Mouse (Mus musculus) midbrain, embryonic 13.5 days (tissue): Measurements from ENCODE around the gene Slc25a23. TPM values are rescaled to one million over a fixed set of nuclear protein-coding genes. Genes with fewer than 3 reads are reported as not detected.

Experiments
- ATAC-seq: fragments of 200-750 bp; cut with Nextera tagmentation; 2 replicates; pipeline ENCODE4 v1.8.0; 2017; ENCODE audit warnings: mild to moderate bottlenecking, moderate TSS enrichment, moderate library complexity
- H3K27ac ChIP-seq: fragments of 300-500 bp; sonication (generic); 2 replicates; pipeline ENCODE4 v1.5.1; 2015; ENCODE audit warnings: inconsistent platforms, mild to moderate bottlenecking, moderate library complexity
- H3K27me3 ChIP-seq: fragments of 300-500 bp; sonication (generic); 2 replicates; pipeline ENCODE4 v1.6.1; 2015; ENCODE audit warnings: mild to moderate bottlenecking, inconsistent platforms
- H3K36me3 ChIP-seq: fragments of 300-500 bp; sonication (generic); 2 replicates; pipeline ENCODE4 v1.6.1; 2015; ENCODE audit warnings: mild to moderate bottlenecking, inconsistent platforms
- H3K4me1 ChIP-seq: fragments of 300-500 bp; sonication (generic); replicated peaks from 2 replicates; pipeline ENCODE4 v1.6.1; 2015; ENCODE audit warnings: inconsistent platforms
- H3K4me2 ChIP-seq: fragments of 300-500 bp; sonication (generic); replicated peaks from 2 replicates; pipeline ENCODE4 v1.6.1; 2015; ENCODE audit warnings: moderate library complexity, mild to moderate bottlenecking, inconsistent platforms
- H3K4me3 ChIP-seq: fragments of 300-500 bp; sonication (generic); replicated peaks from 2 replicates; pipeline ENCODE4 v1.5.1; 2015; ENCODE audit warnings: mild to moderate bottlenecking, inconsistent platforms
- H3K9ac ChIP-seq: fragments of 300-500 bp; sonication (generic); replicated peaks from 2 replicates; pipeline ENCODE4 v1.6.1; 2015; ENCODE audit warnings: mild to moderate bottlenecking, inconsistent platforms
- H3K9me3 ChIP-seq: fragments of 300-500 bp; sonication (generic); 2 replicates; pipeline ENCODE4 v1.6.1; 2016; ENCODE audit warnings: mild to moderate bottlenecking, inconsistent platforms
- WGBS: fragments of 180-500 bp; shearing (Covaris S2); methylation state at CpG from one replicate; pipeline ENCODE4 v1.1.7; 2015; 5-methylcytosine and 5-hydroxymethylcytosine counted together
- polyA plus RNA-seq: library from polyadenylated mRNA; unstranded; fragments of >200 nt; fragmentation: Nextera tagmentation; extraction: Ambion mirVana; gene quantifications from 2 replicates; pipeline ENCODE4 v1.2.1, GENCODE M21; 2015

Slc25a23 gene
- 24.3 and 26.9 TPM in 2 replicates for polyA plus RNA-seq

DNA sequence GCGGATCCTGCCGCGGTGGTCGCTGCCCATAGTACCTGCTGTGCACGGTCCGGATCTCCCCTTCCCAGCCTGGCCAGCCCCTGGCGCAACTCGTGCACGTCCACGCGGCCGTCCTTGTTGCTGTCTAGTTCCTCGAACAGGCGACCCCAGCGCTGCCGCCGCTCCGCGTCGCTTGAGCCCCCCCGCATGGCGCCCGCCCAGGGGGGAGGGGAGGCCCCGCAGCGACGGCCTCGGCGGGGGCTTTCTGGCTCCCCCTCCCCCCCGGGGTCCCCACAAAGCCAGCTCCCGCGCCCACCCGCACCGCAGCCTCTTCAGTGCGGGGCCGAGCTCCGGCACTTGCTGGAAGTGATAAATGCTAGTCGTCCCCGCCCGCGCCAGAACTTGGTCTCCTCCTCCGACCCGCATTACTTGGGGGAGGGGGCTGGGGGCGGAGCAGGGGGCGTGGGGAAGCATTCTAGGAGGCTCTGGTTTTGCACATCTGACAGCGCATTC, at the start of gene Slc25a23:
Gene Slc25a23 (minus strand): TSS at position 378 of the 492 bp plus-strand sequence.
- H3K4me2 ChIP-seq, result peak within 1 kb of the TSS; percentile 74
- peak within 1 kb of the TSS; percentile 89 for H3K4me3 ChIP-seq
- peak within 1 kb of the TSS; percentile 85 for H3K27ac ChIP-seq
- H3K4me1 ChIP-seq, result peaks cover 29% of the 10 kb centered on the region
- H3K27me3 ChIP-seq, result peaks cover 34% of the 10 kb centered on the region
- peaks cover 27% of the 10 kb centered on the region for H3K36me3 ChIP-seq
- peak within 1 kb of the TSS; percentile 85 for H3K9ac ChIP-seq
- under 1% methylated on average over 38 of the region's 45 CpGs for WGBS
- no peaks in the 10 kb centered on the region for H3K9me3 ChIP-seq
- peak; percentile 74 for ATAC-seq

DNA sequence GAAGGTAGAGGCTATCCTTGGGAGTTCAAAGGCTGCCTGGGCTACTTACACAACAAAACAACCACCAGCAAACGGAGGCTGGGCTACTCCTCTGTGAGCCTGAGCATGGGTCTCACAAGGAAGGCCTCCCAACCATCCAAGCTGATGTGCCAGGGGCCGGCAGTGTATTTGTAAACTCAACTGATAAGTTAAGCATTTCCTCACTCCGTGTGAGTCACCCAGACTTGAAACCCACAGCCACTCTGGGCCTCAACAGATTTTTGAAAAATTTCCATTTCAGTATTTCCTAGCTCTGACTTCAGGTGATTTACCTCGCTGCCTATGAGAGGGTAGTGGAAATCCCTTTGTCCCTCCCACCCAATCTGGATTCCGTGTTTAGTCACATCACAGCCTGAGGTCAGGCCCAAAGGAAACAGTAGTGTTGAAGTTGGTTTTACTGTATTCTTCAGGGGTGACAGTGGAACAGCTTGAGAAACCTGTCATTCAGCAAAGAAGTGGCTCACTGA, 49.1 kb upstream of the Slc25a23 start:
- ATAC-seq, result no peak
- H3K36me3 ChIP-seq, result no peaks in the 10 kb centered on the region
- no peak overlapping the region for H3K27ac ChIP-seq
- H3K4me1 ChIP-seq, result peaks cover 29% of the 10 kb centered on the region
- no peaks in the 10 kb centered on the region for H3K27me3 ChIP-seq
- 63% methylated on average over 5 of the region's 5 CpGs for WGBS
- H3K4me3 ChIP-seq, result no peak overlapping the region
- no peak overlapping the region for H3K4me2 ChIP-seq
- no peak overlapping the region for H3K9ac ChIP-seq
- H3K9me3 ChIP-seq, result no peaks in the 10 kb centered on the region

DNA sequence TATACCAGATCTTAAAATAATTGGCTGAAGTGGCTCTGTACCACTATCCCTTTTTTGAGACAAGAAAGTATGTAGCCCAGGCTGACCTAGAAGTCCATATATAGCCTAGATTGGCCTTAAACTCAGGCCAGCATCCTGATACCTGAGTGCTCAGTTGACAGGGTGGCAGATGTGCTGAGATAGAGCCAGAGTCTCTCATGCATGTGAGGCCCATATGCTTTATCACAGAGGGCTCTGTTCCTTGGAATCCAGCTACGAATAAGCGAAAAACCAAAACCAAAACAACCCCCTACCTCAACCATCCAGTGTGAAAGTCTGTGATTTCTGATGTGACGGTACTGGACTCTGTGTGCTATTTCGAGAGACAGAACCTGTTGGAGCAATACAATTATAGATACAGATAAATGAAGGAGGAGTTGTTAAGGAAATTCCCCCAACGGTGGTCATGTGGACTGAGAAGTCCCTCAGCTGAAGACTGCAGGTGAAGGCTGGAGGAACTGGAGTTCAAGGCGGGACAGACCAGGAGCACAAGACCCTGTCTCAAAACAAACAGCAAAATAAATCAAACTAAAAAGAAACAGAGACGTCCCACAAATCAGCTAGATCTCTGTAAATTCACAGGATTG, 48.5 kb upstream of the Slc25a23 start:
- no peaks in the 10 kb centered on the region for H3K27me3 ChIP-seq
- no peak overlapping the region for H3K4me3 ChIP-seq
- H3K4me1 ChIP-seq, result peaks cover 29% of the 10 kb centered on the region
- H3K27ac ChIP-seq, result no peak overlapping the region
- 86% methylated on average over 7 of the region's 7 CpGs for WGBS
- no peak overlapping the region for H3K9ac ChIP-seq
- no peak overlapping the region for H3K4me2 ChIP-seq
- ATAC-seq, result no peak
- H3K36me3 ChIP-seq, result no peaks in the 10 kb centered on the region
- H3K9me3 ChIP-seq, result no peaks in the 10 kb centered on the region

DNA sequence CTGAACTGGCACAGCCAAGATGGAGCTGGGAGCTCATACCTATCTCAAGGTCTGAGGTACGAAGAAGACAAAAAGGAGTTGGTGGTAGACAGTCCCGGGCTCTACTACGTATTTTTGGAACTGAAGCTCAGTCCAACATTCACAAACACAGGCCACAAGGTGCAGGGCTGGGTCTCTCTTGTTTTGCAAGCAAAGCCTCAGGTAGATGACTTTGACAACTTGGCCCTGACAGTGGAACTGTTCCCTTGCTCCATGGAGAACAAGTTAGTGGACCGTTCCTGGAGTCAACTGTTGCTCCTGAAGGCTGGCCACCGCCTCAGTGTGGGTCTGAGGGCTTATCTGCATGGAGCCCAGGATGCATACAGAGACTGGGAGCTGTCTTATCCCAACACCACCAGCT, 47.4 kb upstream of the Slc25a23 start:
- no peak for ATAC-seq
- no peak overlapping the region for H3K9ac ChIP-seq
- H3K4me1 ChIP-seq, result peaks cover 29% of the 10 kb centered on the region
- H3K4me3 ChIP-seq, result no peak overlapping the region
- no peaks in the 10 kb centered on the region for H3K9me3 ChIP-seq
- H3K27ac ChIP-seq, result no peak overlapping the region
- H3K4me2 ChIP-seq, result 0 out of 2 replicates have a peak overlapping the region, but pooled peaks have one; percentile 8
- H3K36me3 ChIP-seq, result no peaks in the 10 kb centered on the region
- no peaks in the 10 kb centered on the region for H3K27me3 ChIP-seq
- 94% methylated on average over 5 of the region's 5 CpGs for WGBS

DNA sequence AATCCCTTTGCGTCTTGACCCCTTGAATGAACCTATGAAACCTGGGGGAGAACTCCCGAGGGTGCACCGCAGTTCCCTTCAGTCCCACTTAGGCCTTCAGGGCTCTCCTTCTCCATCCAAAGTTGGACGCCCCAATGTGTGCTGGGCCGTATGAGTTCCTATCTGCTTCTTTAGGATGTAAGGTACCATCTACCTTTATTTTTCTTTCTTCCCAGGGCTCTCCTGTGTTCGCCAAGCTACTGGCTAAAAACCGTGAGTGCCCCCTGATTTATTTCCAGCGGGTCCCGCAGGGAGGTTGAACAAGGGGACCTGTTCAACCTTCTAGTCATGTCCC, 46.3 kb upstream of the Slc25a23 start:
- Histone ChIP-seq H3K9me3 (no peaks in the 10 kb centered on the region), H3K27me3 (no peaks in the 10 kb centered on the region), H3K36me3 (no peaks in the 10 kb centered on the region), H3K9ac (peak overlapping the region; percentile 81), H3K4me3 (peak overlapping the region; percentile 61), H3K4me2 (peak overlapping the region; percentile 90), H3K4me1 (peaks cover 29% of the 10 kb centered on the region), H3K27ac (no peak overlapping the region)
- WGBS, result 6% methylated on average over 9 of the region's 9 CpGs
- no peak for ATAC-seq

DNA sequence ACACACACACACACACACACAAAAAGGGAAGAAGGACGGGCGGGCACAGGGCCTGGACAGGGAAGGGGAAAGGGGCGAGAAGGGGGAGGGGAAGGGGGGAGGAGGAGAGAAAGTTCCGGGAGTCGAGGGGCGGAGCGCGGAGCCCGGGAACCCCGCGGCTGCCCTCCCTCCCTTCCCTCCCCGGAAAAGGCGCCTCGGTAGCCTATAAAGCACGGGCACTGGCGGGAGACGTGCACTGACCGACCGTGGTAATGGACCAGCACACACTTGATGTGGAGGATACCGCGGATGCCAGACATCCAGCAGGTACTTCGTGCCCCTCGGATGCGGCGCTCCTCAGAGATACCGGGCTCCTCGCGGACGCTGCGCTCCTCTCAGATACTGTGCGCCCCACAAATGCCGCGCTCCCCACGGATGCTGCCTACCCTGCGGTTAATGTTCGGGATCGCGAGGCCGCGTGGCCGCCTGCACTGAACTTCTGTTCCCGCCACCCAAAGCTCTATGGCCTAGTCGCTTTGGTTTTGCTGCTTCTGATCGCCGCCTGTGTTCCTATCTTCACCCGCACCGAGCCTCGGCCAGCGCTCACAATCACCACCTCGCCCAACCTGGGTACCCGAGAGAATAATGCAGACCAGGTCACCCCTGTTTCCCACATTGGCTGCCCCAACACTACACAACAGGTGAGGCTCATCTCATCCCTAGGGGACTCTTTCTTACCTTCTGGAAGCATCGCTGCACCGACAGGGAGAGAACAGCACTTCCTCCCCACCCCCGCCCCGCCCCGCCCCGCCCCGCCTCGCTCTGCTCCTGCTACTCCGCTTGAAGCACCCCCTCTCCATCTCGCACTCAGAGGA, 45.7 kb upstream of the Slc25a23 start, which contains the start of gene Tnfsf9:
Gene Tnfsf9 (plus strand): TSS at position 145 of the 854 bp plus-strand sequence.
- H3K4me3 ChIP-seq, result peak within 1 kb of the TSS; percentile 61
- under 1% methylated on average over 59 of the region's 61 CpGs for WGBS
- peak within 1 kb of the TSS; percentile 90 for H3K4me2 ChIP-seq
- H3K36me3 ChIP-seq, result no peaks in the 10 kb centered on the region
- H3K9me3 ChIP-seq, result no peaks in the 10 kb centered on the region
- H3K4me1 ChIP-seq, result peaks cover 29% of the 10 kb centered on the region
- ATAC-seq, result peak; percentile 85
- H3K9ac ChIP-seq, result peak within 1 kb of the TSS; percentile 81
- no peaks in the 10 kb centered on the region for H3K27me3 ChIP-seq
- no peak within 1 kb of the TSS for H3K27ac ChIP-seq

DNA sequence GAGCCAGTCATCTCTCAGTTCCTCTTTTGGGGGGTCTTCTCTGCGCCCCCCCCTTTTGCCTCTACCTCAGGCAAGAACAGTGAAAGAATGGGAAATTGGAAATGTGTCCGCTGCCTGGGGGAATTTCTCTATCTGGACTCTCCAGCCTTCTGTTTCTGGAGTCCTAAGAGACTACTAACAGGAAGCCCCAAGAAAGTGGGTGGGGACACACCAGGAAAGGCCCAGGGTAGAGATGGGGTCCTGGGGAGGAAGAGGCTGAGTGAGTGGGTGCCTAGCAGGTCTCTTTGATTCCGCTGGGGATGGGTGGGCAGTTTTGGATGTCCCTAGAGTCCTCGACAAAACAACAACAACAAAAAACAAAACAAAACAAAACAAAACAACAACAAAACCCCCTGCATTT, 44.8 kb upstream of the Slc25a23 start:
- H3K27me3 ChIP-seq, result no peaks in the 10 kb centered on the region
- H3K4me1 ChIP-seq, result peaks cover 29% of the 10 kb centered on the region
- peak overlapping the region; percentile 61 for H3K4me3 ChIP-seq
- H3K9me3 ChIP-seq, result no peaks in the 10 kb centered on the region
- H3K4me2 ChIP-seq, result peak overlapping the region; percentile 90
- peak; percentile 12; the same call in 1 of the 2 replicates for ATAC-seq
- H3K9ac ChIP-seq, result peak overlapping the region; percentile 81; the same call in 1 of the 2 replicates
- H3K27ac ChIP-seq, result no peak overlapping the region
- 50% methylated on average over 4 of the region's 4 CpGs for WGBS
- no peaks in the 10 kb centered on the region for H3K36me3 ChIP-seq

DNA sequence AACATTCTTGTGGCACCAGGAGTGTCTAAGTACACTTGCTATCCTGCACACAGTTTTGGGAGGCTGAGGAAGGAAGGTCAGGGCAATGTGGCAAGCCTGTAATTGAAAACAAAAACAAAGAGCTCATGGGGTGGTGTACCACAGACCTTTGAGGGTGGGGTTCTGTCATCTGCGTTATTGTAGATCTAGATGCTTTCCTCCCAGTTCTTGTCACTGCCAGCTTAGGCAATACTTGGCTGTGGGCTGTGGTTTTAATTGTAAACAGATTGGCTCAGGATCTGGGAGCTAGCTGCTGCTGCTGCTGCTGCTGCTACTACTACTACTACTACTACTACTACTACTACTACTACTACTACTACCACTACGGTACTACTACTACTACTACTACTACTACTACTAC, 42.6 kb upstream of the Slc25a23 start:
- 92% methylated on average over 2 of the region's 2 CpGs for WGBS
- H3K4me3 ChIP-seq, result no peak overlapping the region
- H3K27me3 ChIP-seq, result no peaks in the 10 kb centered on the region
- H3K36me3 ChIP-seq, result no peaks in the 10 kb centered on the region
- no peak overlapping the region for H3K4me2 ChIP-seq
- no peak overlapping the region for H3K9ac ChIP-seq
- H3K27ac ChIP-seq, result no peak overlapping the region
- ATAC-seq, result no peak
- no peaks in the 10 kb centered on the region for H3K9me3 ChIP-seq
- H3K4me1 ChIP-seq, result peaks cover 27% of the 10 kb centered on the region

DNA sequence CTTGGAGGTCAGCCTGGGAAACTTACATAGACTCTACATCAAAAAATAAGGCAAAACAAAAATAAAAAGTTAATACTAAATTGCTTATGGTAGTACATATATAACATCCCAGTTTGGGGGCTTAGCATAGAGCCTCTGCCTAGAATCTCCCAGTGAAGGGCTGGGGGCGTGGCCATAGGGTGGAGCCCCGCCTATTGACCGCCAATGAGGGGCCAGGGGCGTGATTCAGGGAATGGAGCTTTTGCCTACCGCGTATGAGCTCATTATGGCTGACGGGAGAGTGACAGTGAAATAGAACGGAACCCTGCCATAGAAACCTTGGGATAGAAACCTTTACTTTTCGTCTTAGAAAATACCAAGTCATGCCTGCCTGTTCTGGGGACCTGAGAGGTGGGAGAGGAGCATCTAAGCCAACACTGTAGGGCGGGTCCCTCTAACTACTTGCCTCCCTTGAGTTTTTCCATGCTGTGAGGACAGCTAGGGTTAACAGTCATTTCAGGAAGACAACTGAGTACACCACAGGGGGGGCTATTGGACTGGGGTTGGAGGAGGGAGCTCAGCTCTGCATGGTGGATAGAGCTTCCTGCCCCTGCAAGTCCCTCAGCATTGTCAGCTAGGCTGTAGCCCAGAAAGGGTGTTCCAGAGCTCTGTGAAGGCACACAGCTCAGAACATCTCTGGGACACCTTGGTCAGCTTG, 40.1 kb upstream of the Slc25a23 start:
- no peak overlapping the region for H3K4me2 ChIP-seq
- ATAC-seq, result no peak
- no peaks in the 10 kb centered on the region for H3K36me3 ChIP-seq

DNA sequence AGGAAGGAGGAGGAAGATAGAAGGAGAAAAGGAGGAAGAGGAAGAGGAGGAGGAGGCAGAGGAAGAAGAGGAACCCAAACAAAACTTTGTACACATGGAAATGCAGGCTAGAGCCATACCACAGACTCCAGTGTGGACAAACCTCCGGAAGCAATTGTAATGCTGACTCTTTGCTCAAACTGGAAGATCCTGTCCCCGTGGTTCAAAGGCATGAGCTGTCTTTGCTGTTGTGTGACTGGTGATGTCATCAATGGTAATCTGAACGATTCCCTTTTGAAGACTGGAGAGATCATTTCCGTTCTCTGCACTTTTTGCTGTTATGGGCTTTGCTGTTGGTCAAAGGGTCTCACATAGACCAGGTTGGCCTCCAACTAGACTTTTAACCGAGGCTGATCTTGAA, 38.7 kb upstream of the Slc25a23 start:
- no peak overlapping the region for H3K9ac ChIP-seq
- H3K4me3 ChIP-seq, result no peak overlapping the region
- H3K36me3 ChIP-seq, result no peaks in the 10 kb centered on the region
- WGBS, result 85% methylated on average over 5 of the region's 5 CpGs
- no peaks in the 10 kb centered on the region for H3K9me3 ChIP-seq
- no peak overlapping the region for H3K4me2 ChIP-seq
- no peak for ATAC-seq
- H3K4me1 ChIP-seq, result peaks cover 7% of the 10 kb centered on the region
- H3K27me3 ChIP-seq, result peaks cover 7% of the 10 kb centered on the region
- H3K27ac ChIP-seq, result no peak overlapping the region

More for the DNA sequence above, 40.1 kb upstream of the Slc25a23 start:
- Histone ChIP-seq H3K9me3 (no peaks in the 10 kb centered on the region), H3K9ac (no peak overlapping the region), H3K4me1 (peaks cover 13% of the 10 kb centered on the region), H3K27ac (no peak overlapping the region), H3K4me3 (no peak overlapping the region), H3K27me3 (peaks cover 5% of the 10 kb centered on the region)
- 9% methylated on average over 10 of the region's 10 CpGs for WGBS

DNA sequence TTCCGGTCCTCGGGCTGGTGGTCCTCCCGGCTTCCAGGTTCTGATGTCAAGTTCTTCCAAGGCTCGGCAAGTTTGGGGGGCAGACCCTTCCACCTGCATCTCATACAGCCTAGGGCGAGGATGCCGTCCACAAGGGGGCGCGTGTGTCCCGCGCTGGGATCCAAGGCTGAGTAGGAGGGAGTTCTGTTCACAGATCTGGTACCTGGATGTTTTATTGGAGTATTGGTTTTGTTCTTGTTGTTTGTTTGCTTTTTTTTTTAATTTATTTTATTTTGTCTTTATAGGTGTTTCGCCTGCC, 36.9 kb upstream of the Slc25a23 start:
- H3K27ac ChIP-seq, result no peak overlapping the region
- under 1% methylated on average over 11 of the region's 11 CpGs for WGBS
- H3K9ac ChIP-seq, result no peak overlapping the region
- H3K4me1 ChIP-seq, result peaks cover 7% of the 10 kb centered on the region
- peak; percentile 85 for ATAC-seq
- H3K4me3 ChIP-seq, result peak overlapping the region; percentile 17; the same call in 1 of the 2 replicates
- peak overlapping the region; percentile 38 for H3K4me2 ChIP-seq
- H3K27me3 ChIP-seq, result peaks cover 7% of the 10 kb centered on the region
- H3K36me3 ChIP-seq, result no peaks in the 10 kb centered on the region
- no peaks in the 10 kb centered on the region for H3K9me3 ChIP-seq
